In genomic region chr3:126989936-126990335, GRCm38 (mm10) we compare ENCODE assay signal across 12 mouse cellular contexts.
DNase-seq lines count a peak whose midpoint lies in the region; TF ChIP-seq lines count a peak whose summit lies in the region.
"Had no signal": no experiment of that assay in that cellular context is flagged by ENCODE, and none has a peak within 500 bp of the region (broad histone marks: within the 10 kb centered on the region; RNA-seq: fewer than 3 reads in every experiment).

No protein-coding gene starts in this region.

- no peak for TF ChIP-seq POLR2A in kidney, adult 2 months (IDR thresholded peaks at IDR 0.05; ENCODE audit: low read depth, low read length)

- no peak for TF ChIP-seq CTCF in kidney, adult 2 months (conservative IDR thresholded peaks at IDR 0.05; ENCODE audit: insufficient read depth, insufficient read length, low read depth, low read length)

- 74% methylated on average over 3 of the region's 3 CpGs for WGBS in kidney, adult 2 months

- peak; percentile 30 for DNase-seq in kidney, adult 2 months
- no peak for DNase-seq in kidney, postnatal 14 days
- peak; percentile 86 for DNase-seq in adipocyte (ENCODE audit: low spot score)
- peak; percentile 48 for DNase-seq in cerebellum, adult 11 months
- peak; percentile 54 for DNase-seq in gonadal fat pad, adult 2 months (ENCODE audit: low read depth)
- no peak for DNase-seq in thymus, postnatal 10 days (ENCODE audit: low spot score in 2 of 2)
- DNase-seq in left cerebral cortex, adult 18-20 months (ENCODE audit: low spot score in 2 of 2) = no peak
- DNase-seq in layer of hippocampus, postnatal 14 days (ENCODE audit: low spot score in 2 of 2) = no peak
- DNase-seq: kidney, postnatal 25 days; lung, postnatal 14 days had no signal

- no peaks in the 10 kb centered on the region for H3K4me1 ChIP-seq in kidney, adult 2 months (ENCODE audit: control insufficient read depth, insufficient read depth, low read length)
- H3K4me1 ChIP-seq: heart, embryonic 15.5 days had no signal

- no peak overlapping the region for H3K27ac ChIP-seq in kidney, adult 2 months (ENCODE audit: insufficient read depth, low read depth, low read length)
- H3K27ac ChIP-seq: heart, embryonic 15.5 days; midbrain, embryonic 13.5 days had no signal

- no peak overlapping the region for H3K4me3 ChIP-seq in kidney, adult 2 months (ENCODE audit: insufficient read depth, low read depth, low read length)
- H3K4me3 ChIP-seq: heart, embryonic 15.5 days; midbrain, embryonic 13.5 days had no signal

- no peaks in the 10 kb centered on the region for H3K27me3 ChIP-seq in kidney, adult 2 months (replicated peaks; ENCODE audit: control insufficient read depth, insufficient read depth, low read length)
- H3K27me3 ChIP-seq: heart, embryonic 15.5 days; midbrain, embryonic 13.5 days had no signal

- no peaks in the 10 kb centered on the region for H3K36me3 ChIP-seq in kidney, adult 2 months (ENCODE audit: control insufficient read depth, insufficient read depth, low read length)
- H3K36me3 ChIP-seq: heart, embryonic 15.5 days had no signal

Comparison
In these comparisons a context has a peak if more than half of its experiments do, and no peak if none do; other contexts are left out.
1. DNase-seq: peak in kidney, adult 2 months (single experiment), adipocyte (single experiment), cerebellum, adult 11 months (single experiment) and gonadal fat pad, adult 2 months (single experiment); none in kidney, postnatal 14 days (single experiment), thymus, postnatal 10 days (0 of 2), left cerebral cortex, adult 18-20 months (0 of 2) and layer of hippocampus, postnatal 14 days (0 of 2).